Mouse (Mus musculus): Measurements from ENCODE around the gene Npcd. TPM values are rescaled to one million over a fixed set of nuclear protein-coding genes. Genes with fewer than 3 reads are reported as not detected.

Npcd gene
- total RNA-seq, 2 experiments from 2014 or later, result 21.9 to 36.2 TPM

- no peak for DNase-seq (ENCODE audit: low spot score in 2 of 2)
These were observed 89.3 kb downstream of the Npcd start for GRCm38 (mm10) chr15:79744742-79745141.

- DNase-seq (ENCODE audit: low spot score in 2 of 2), result no peak
These were observed 90.0 kb downstream of the Npcd start for GRCm38 (mm10) chr15:79744001-79744400.

- no peak for DNase-seq (ENCODE audit: low spot score in 2 of 2)
These were observed 91.4 kb downstream of the Npcd start for GRCm38 (mm10) chr15:79742706-79743023.

- peak; percentile 87 to 94 for DNase-seq (ENCODE audit: low spot score in 2 of 2)
These were observed 91.9 kb downstream of the Npcd start, which contains the start of gene Sun2 for GRCm38 (mm10) chr15:79741921-79742705. Gene Sun2 (minus strand): TSS chr15:79742536.

- no peak for DNase-seq (ENCODE audit: low spot score in 2 of 2)
These were observed 92.7 kb downstream of the Npcd start for GRCm38 (mm10) chr15:79741173-79741858.

- no peak for DNase-seq (ENCODE audit: low spot score in 2 of 2)
These were observed 93.3 kb downstream of the Npcd start for GRCm38 (mm10) chr15:79740739-79741138.

Other genes starting within 250 kb of the Npcd start
- 1 to 10 TPM in 1 of 2 experiments, under 1 TPM in 1; 0.29 to 1.7 TPM for gene Dmc1, start 229.1 kb downstream of the Npcd start, total RNA-seq (2021)
- 10 to 100 TPM; 10.2 to 11.0 TPM for gene Fam227a, start 175.3 kb downstream of the Npcd start, total RNA-seq (2021)
- 10 to 100 TPM; 57.0 to 59.9 TPM for gene Cby1, start 175.0 kb downstream of the Npcd start, total RNA-seq (2021)
- 100 to 1,000 TPM; 103 TPM for gene Tomm22, start 163.4 kb downstream of the Npcd start, total RNA-seq (2021)
- 10 to 100 TPM; 46.2 to 46.4 TPM for gene Josd1, start 146.3 kb downstream of the Npcd start, total RNA-seq (2021)
- gene Gtpbp1, start 143.4 kb downstream of the Npcd start, total RNA-seq (2021), result 10 to 100 TPM; 43.3 to 44.1 TPM
- 10 to 100 TPM; 18.5 to 23.3 TPM for gene Sun2, start 91.7 kb downstream of the Npcd start, total RNA-seq (2021)
- gene Dnal4, start 56.4 kb downstream of the Npcd start, total RNA-seq (2021), result 10 to 100 TPM; 41.1 TPM
- gene Nptxr, start 29.5 kb downstream of the Npcd start, total RNA-seq (2021), result 100 to 1,000 TPM; 878 to 953 TPM
- gene Cbx6, start 451 bp upstream of the Npcd start, total RNA-seq (2021), result 100 to 1,000 TPM; 389 to 413 TPM
- 1 to 10 TPM; 6.1 to 6.4 TPM for gene Apobec3, start 57.4 kb upstream of the Npcd start, total RNA-seq (2021)
- 10 to 100 TPM; 12.8 to 15.1 TPM for gene Cbx7, start 136.9 kb upstream of the Npcd start, total RNA-seq (2021)
- gene Pdgfb, start 180.7 kb upstream of the Npcd start, total RNA-seq (2021), result 10 to 100 TPM; 45.4 to 48.1 TPM